Mouse (Mus musculus) erythroblast, embryonic 14.5 days (primary cell): ENCODE measurements around the gene Vmn2r77. TPM values are rescaled to one million over a fixed set of nuclear protein-coding genes. Genes with fewer than 3 reads are reported as not detected.
"Not testable (repeated sequence)": the region's sequence is repeated elsewhere in the genome, so short reads cannot be mapped to it uniquely, and the experiment has no call there.

Experiments
- H3K27me3 ChIP-seq: 2 replicates; pipeline ENCODE4 v1.6.1; 2012; ENCODE audit warnings: inconsistent platforms; ENCODE audit not compliant: control insufficient read depth
- H3K36me3 ChIP-seq: 2 replicates; pipeline ENCODE4 v1.6.1; 2012; ENCODE audit warnings: mild to moderate bottlenecking, inconsistent platforms; ENCODE audit not compliant: control insufficient read depth
- H3K4me1 ChIP-seq: 2 replicates; pipeline ENCODE4 v1.6.1; 2012; ENCODE audit warnings: inconsistent platforms; ENCODE audit not compliant: control insufficient read depth
- H3K4me3 ChIP-seq: replicated peaks from 2 replicates; pipeline ENCODE3; 2012; ENCODE audit warnings: moderate library complexity, mild to moderate bottlenecking, inconsistent platforms
- H3K9me3 ChIP-seq: 2 replicates; pipeline ENCODE4 v1.6.1; 2012; ENCODE audit warnings: low read length, inconsistent platforms, mixed read lengths; ENCODE audit not compliant: control insufficient read depth
- GATA1 ChIP-seq: IDR thresholded peaks from 2 replicates; pipeline ENCODE4 v1.6.1; 2012; ENCODE audit warnings: low read length, inconsistent platforms, mixed read lengths
- TAL1 ChIP-seq: IDR thresholded peaks from 3 replicates; pipeline ENCODE4 v1.6.1; 2012; ENCODE audit warnings: low read length, inconsistent platforms, mixed read lengths
- polyA plus RNA-seq: library from polyadenylated mRNA; stranded (reverse); fragments of >175 nt; gene quantifications from 2 replicates; pipeline ENCODE4 v1.2.3, GENCODE M21; 2012

Vmn2r77 gene
- polyA plus RNA-seq, result not detected in 2 replicates

- no peak within 1 kb of the TSS for H3K4me3 ChIP-seq
- H3K4me1 ChIP-seq, result no peaks in the 10 kb centered on the region
- H3K27me3 ChIP-seq, result no peaks in the 10 kb centered on the region
- no peaks in the 10 kb centered on the region for H3K36me3 ChIP-seq
- H3K9me3 ChIP-seq, result peaks cover under 1% of the 10 kb centered on the region; the same call in 1 of the 2 replicates
- TF ChIP-seq GATA1, result no peak
- no peak for TF ChIP-seq TAL1
Measured at GRCm38 (mm10) chr7:86794727-86795126, at the start of gene Vmn2r77. Vmn2r77 (plus strand) TSS chr7:86795027.

GRCm38 (mm10) chr7:86760751-86761150 is 34.1 kb upstream of the Vmn2r77 start:
- Histone ChIP-seq H3K9me3 (no peaks in the 10 kb centered on the region), H3K4me3 (no peak overlapping the region), H3K36me3 (no peaks in the 10 kb centered on the region), H3K27me3 (no peaks in the 10 kb centered on the region), H3K4me1 (no peaks in the 10 kb centered on the region)
- TF ChIP-seq GATA1 (no peak), TAL1 (no peak)

DNA sequence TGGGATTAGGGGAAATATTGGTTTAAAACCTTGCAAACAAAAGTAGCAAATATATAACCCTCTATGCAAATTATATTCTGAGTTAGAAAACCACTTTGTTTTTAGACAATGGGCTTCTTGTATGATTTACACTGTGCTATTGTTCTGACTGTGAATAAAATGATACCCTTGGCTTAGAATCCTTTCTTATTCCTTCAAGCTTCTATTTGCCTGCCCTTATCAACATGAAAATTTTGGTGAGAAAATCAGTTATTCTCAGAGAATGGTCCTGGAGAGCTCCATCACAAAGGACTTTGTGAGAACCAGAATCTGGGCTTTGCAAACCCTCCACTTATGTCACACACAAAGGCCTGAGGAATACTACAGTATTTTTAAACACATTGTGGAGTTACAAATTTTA is 30.2 kb upstream of the Vmn2r77 start:
- Histone ChIP-seq H3K36me3 (no peaks in the 10 kb centered on the region), H3K4me3 (no peak overlapping the region), H3K27me3 (no peaks in the 10 kb centered on the region), H3K9me3 (peaks cover 3% of the 10 kb centered on the region; the same call in 1 of the 2 replicates), H3K4me1 (no peaks in the 10 kb centered on the region)
- TF ChIP-seq TAL1 (no peak), GATA1 (no peak)

- Histone ChIP-seq H3K4me3 (no peak overlapping the region), H3K4me1 (no peaks in the 10 kb centered on the region), H3K36me3 (no peaks in the 10 kb centered on the region), H3K9me3 (0 out of 2 replicates have a peak, but pooled peaks cover 2% of the 10 kb centered on the region), H3K27me3 (no peaks in the 10 kb centered on the region)
- no peak for TF ChIP-seq GATA1
Measured at GRCm38 (mm10) chr7:86771621-86772020, 23.2 kb upstream of the Vmn2r77 start.

DNA sequence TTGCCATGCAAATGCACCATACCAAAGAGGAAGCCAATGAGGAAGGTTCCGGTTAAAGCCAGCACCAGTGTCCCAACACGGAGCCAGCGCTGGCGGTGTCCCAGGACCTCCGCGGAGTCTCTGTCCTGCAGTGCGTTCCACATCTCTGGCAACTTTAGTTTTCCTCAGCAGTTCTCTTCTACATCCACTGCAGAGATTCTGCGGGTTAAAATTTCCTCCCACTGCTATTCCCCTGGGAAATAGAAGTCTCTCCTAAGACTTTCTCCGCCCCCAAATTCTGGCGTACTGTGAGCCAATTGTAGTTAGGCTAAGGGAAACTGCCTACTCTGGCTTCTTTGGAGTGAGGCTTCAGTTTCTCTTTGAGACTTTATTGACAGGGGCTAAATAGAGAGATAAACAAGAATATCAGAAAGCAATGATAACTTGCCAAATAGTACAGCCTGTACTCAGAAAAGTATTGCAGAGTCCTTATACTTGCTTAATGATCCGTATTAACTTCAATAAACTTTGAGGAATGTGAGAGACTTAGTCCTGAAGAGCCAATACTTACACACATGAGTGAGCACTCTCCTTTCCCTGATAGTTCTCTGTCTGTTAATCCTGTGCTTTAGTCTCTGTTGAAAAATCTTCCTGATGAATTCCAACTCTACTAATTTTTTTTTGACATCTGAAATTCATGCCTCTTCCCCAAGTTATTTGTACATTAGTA is 19.1 kb upstream of the Vmn2r77 start, which contains the start of gene Folh1:
Gene Folh1, minus strand, starts transcription at position 327 of the 709 bp plus-strand sequence.
- Histone ChIP-seq H3K9me3 (0 out of 2 replicates have a peak, but pooled peaks cover 2% of the 10 kb centered on the region), H3K4me1 (no peaks in the 10 kb centered on the region), H3K4me3 (no peak within 1 kb of the TSS), H3K27me3 (no peaks in the 10 kb centered on the region), H3K36me3 (no peaks in the 10 kb centered on the region)
- TF ChIP-seq GATA1 (no peak), TAL1 (no peak)

- H3K9me3 ChIP-seq, H3K4me3 ChIP-seq, H3K27me3 ChIP-seq, H3K4me1 ChIP-seq, H3K36me3 ChIP-seq: not testable (repeated sequence)
Measured at GRCm38 (mm10) chr7:86815241-86815640, 20.4 kb downstream of the Vmn2r77 start.

DNA sequence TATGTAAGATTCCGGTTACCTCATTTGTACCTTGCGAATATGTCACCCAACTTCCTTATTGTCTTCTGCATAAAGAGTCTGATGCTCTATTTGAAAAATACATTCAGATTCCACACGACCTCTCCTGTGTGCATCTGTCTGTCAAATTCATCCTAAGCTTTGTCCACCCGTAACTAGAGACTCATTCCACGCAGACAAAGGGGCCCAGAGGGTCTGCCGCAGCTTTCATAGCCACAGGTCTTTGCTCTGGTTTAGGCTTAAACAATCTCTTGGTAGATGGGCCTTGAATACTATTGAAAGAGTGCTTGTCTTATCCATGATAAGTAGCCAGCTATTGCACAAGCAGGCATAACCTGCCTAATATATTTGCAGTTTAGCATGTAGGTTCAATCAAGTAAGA is 20.9 kb downstream of the Vmn2r77 start:
- not testable (repeated sequence) for H3K36me3 ChIP-seq, H3K9me3 ChIP-seq, H3K27me3 ChIP-seq, H3K4me3 ChIP-seq, H3K4me1 ChIP-seq

DNA sequence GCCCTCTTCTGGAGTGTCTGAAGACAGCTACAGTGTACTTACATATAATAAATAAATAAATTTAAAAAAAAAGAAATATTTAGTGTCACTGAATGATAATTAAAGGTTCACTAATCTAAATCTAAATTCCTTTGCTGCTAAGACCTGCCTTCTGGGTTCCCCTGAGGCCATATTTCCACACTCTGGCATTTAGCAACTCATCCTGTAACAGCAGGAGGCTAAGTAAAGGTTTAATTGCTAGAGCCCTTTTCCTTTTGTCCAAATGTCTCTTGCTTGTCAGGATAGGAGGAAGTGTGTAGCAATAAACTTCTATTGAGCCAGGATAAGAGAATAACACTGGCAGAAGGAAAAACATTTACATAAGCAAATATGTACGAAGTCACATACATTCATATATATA is 21.6 kb downstream of the Vmn2r77 start:
- Histone ChIP-seq H3K27me3 (no peaks in the 10 kb centered on the region), H3K4me1 (no peaks in the 10 kb centered on the region), H3K4me3 (no peak overlapping the region), H3K36me3 (no peaks in the 10 kb centered on the region), H3K9me3 (no peaks in the 10 kb centered on the region; the same call in 1 of the 2 replicates)
- TF ChIP-seq TAL1 (no peak), GATA1 (no peak)

Other genes starting within 250 kb of the Vmn2r77 start
- gene Olfr295, start 211.2 kb upstream of the Vmn2r77 start, polyA plus RNA-seq, result not detected in 2 replicates
- not detected in 2 replicates for gene Olfr294, start 178.4 kb upstream of the Vmn2r77 start, polyA plus RNA-seq
- gene Olfr293, start 146.0 kb upstream of the Vmn2r77 start, polyA plus RNA-seq, result not detected in 2 replicates
- gene Olfr292, start 106.7 kb upstream of the Vmn2r77 start, polyA plus RNA-seq, result 0.01 TPM in 1 of 2 replicates, not detected in the other
- gene Folh1, start 19.1 kb upstream of the Vmn2r77 start, polyA plus RNA-seq, result not detected in 2 replicates
- not detected in 2 replicates for gene Vmn2r78, start 120.1 kb downstream of the Vmn2r77 start, polyA plus RNA-seq
- not detected in 2 replicates for gene Vmn2r79, start 201.1 kb downstream of the Vmn2r77 start, polyA plus RNA-seq